Mouse (Mus musculus) embryonic fibroblast, embryonic 13.5 days (primary cell): ENCODE measurements around the gene Abhd17c.

Source experiments
- CTCF ChIP-seq: IDR thresholded peaks from 2 replicates; pipeline ENCODE4 v1.5.1; 2011; ENCODE audit warnings: mild to moderate bottlenecking, control low read depth, low read length, moderate library complexity, borderline replicate concordance; ENCODE audit not compliant: insufficient read depth
- POLR2A ChIP-seq: IDR thresholded peaks from 2 replicates; pipeline ENCODE4 v1.6.1; 2011; ENCODE audit warnings: low read depth, mild to moderate bottlenecking, control low read depth, low read length, moderate library complexity

- no peak for TF ChIP-seq CTCF
- TF ChIP-seq POLR2A = no peak
These were observed 74.3 kb downstream of the Abhd17c start for GRCm38 (mm10) chr7:84077257-84078013.
